Mouse (Mus musculus) forebrain, embryonic 10.5 days (tissue): ENCODE data around the gene Pprc1. TPM values are rescaled to one million over a fixed set of nuclear protein-coding genes. Genes with fewer than 3 reads are reported as not detected.

Source experiments
- DNase-seq: peaks from one replicate; pipeline ENCODE4 v3.0.0-alpha.2; 2017; ENCODE audit warnings: low spot score; ENCODE audit errors: extremely low spot score
- H3K27ac ChIP-seq: fragments of 300-500 bp; sonication (generic); 2 replicates; pipeline ENCODE4 v1.5.1; 2016; ENCODE audit warnings: mild to moderate bottlenecking
- H3K27me3 ChIP-seq: fragments of 300-500 bp; sonication (generic); 2 replicates; pipeline ENCODE4 v1.6.1; 2016; ENCODE audit warnings: mild to moderate bottlenecking; ENCODE audit not compliant: poor library complexity, severe bottlenecking
- H3K36me3 ChIP-seq: fragments of 300-500 bp; sonication (generic); replicated peaks from 2 replicates; pipeline ENCODE4 v1.6.1; 2016; ENCODE audit warnings: mild to moderate bottlenecking, moderate library complexity
- H3K4me1 ChIP-seq: fragments of 300-500 bp; sonication (generic); 2 replicates; pipeline ENCODE4 v1.6.1; 2016
- H3K4me3 ChIP-seq: fragments of 300-500 bp; sonication (generic); 2 replicates; pipeline ENCODE4 v1.5.1; 2016; ENCODE audit warnings: mild to moderate bottlenecking, moderate library complexity
- H3K9me3 ChIP-seq: fragments of 300-500 bp; sonication (generic); 2 replicates; pipeline ENCODE4 v1.6.1; 2016; ENCODE audit warnings: mild to moderate bottlenecking, moderate library complexity
- WGBS: fragments of 180-500 bp; shearing (Covaris S2); methylation state at CpG from one replicate; pipeline ENCODE4 v1.1.7; 2016; 5-methylcytosine and 5-hydroxymethylcytosine counted together
- polyA plus RNA-seq: library from polyadenylated mRNA; unstranded; fragments of >200 nt; fragmentation: Nextera tagmentation; extraction: Ambion mirVana; gene quantifications from 2 replicates; pipeline ENCODE4 v1.2.1, GENCODE M21; 2016

The Pprc1 gene
- polyA plus RNA-seq: 57.5 and 61.9 TPM in 2 replicates

GRCm38 (mm10) chr19:46044271-46044992, at the start of gene Pprc1:
Pprc1 (plus strand) TSS chr19:46044886.
- WGBS: under 1% methylated on average over 34 of the region's 34 CpGs
- peak within 1 kb of the TSS; percentile 97 for H3K27ac ChIP-seq
- no peaks in the 10 kb centered on the region for H3K9me3 ChIP-seq
- H3K36me3 ChIP-seq: no peaks in the 10 kb centered on the region
- H3K4me1 ChIP-seq: peaks cover 83% of the 10 kb centered on the region
- peak within 1 kb of the TSS; percentile 97 for H3K4me3 ChIP-seq
- H3K27me3 ChIP-seq: no peaks in the 10 kb centered on the region
- DNase-seq: no peak

DNA sequence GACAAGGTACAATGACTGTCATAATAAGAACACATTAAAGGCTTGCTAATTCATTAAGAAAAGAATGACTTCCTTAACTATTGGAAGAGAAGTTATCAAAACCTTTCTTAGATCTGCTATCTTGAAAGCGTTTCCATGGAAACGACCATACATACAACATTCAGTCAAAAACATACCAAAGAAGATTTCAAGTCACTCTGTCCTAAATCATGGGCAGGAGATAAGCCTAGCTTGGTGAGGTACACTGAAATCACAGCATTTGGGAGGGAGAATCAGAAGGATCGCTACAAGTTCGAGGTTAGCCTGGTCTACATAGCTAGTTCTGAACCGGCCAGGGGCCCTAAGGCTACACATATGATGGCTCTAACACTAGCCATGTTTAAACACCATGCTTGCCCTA, 47.3 kb upstream of the Pprc1 start:
- no peak for DNase-seq
- Histone ChIP-seq H3K27me3 (no peaks in the 10 kb centered on the region), H3K36me3 (peaks cover 21% of the 10 kb centered on the region), H3K4me3 (peak overlapping the region; percentile 74), H3K4me1 (peaks cover 19% of the 10 kb centered on the region), H3K27ac (peak overlapping the region; percentile 95), H3K9me3 (peaks cover 15% of the 10 kb centered on the region)
- WGBS: 71% methylated on average over 5 of the region's 5 CpGs

GRCm38 (mm10) chr19:45997785-45998693, 46.6 kb upstream of the Pprc1 start, which contains the start of gene Armh3:
Armh3 (minus strand) TSS chr19:45998488.
- H3K36me3 ChIP-seq: peaks cover 21% of the 10 kb centered on the region
- no peaks in the 10 kb centered on the region for H3K27me3 ChIP-seq
- H3K4me1 ChIP-seq: peaks cover 19% of the 10 kb centered on the region
- H3K27ac ChIP-seq: peak within 1 kb of the TSS; percentile 95
- H3K9me3 ChIP-seq: peaks cover 15% of the 10 kb centered on the region
- 2% methylated on average over 76 of the region's 76 CpGs for WGBS
- peak; percentile 96 for DNase-seq
- peak within 1 kb of the TSS; percentile 74 for H3K4me3 ChIP-seq

GRCm38 (mm10) chr19:45998694-45999217, 45.9 kb upstream of the Pprc1 start:
- peak overlapping the region; percentile 95; the same call in 1 of the 2 replicates for H3K27ac ChIP-seq
- peaks cover 4% of the 10 kb centered on the region for H3K27me3 ChIP-seq
- peak overlapping the region; percentile 74 for H3K4me3 ChIP-seq
- H3K4me1 ChIP-seq: peaks cover 26% of the 10 kb centered on the region
- no peak for DNase-seq
- H3K9me3 ChIP-seq: peaks cover 15% of the 10 kb centered on the region
- peaks cover 21% of the 10 kb centered on the region for H3K36me3 ChIP-seq
- 10% methylated on average over 8 of the region's 8 CpGs for WGBS

- Histone ChIP-seq H3K4me1 (peaks cover 33% of the 10 kb centered on the region), H3K9me3 (peaks cover 9% of the 10 kb centered on the region), H3K4me3 (no peak overlapping the region), H3K27ac (no peak overlapping the region), H3K36me3 (peaks cover 15% of the 10 kb centered on the region), H3K27me3 (peaks cover 10% of the 10 kb centered on the region)
- DNase-seq: no peak
- WGBS: 70% methylated on average over 1 of the region's 1 CpGs
These were observed 45.3 kb upstream of the Pprc1 start for GRCm38 (mm10) chr19:45999378-45999777.

DNA sequence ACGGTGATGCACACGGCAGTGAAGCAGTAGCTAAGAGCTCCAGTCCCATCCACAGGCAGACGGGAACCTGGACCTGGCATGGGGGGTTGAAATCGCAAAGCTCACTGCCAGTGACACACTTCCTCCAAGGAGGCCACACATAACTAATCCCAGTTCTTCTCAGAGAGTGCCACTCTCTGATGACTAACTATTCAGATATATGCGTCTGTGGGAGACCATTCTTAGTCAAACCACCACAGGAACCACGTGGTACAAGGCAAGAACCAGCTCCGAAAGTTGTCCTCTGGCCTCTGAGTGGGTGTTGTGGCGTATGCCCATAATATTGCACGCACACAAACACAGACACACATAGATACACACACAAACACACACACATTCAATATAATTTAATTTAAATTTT, 42.4 kb upstream of the Pprc1 start:
- H3K4me3 ChIP-seq: no peak overlapping the region
- DNase-seq: no peak
- no peak overlapping the region for H3K27ac ChIP-seq
- no peaks in the 10 kb centered on the region for H3K9me3 ChIP-seq
- 86% methylated on average over 9 of the region's 9 CpGs for WGBS
- H3K36me3 ChIP-seq: no peaks in the 10 kb centered on the region
- peaks cover 39% of the 10 kb centered on the region for H3K4me1 ChIP-seq
- H3K27me3 ChIP-seq: peaks cover 25% of the 10 kb centered on the region

- peak; percentile 70 for DNase-seq
- 1% methylated on average over 70 of the region's 70 CpGs for WGBS
- H3K27me3 ChIP-seq: peaks cover 25% of the 10 kb centered on the region
- H3K27ac ChIP-seq: peak within 1 kb of the TSS; percentile 83
- H3K4me3 ChIP-seq: peak within 1 kb of the TSS; percentile 76
- H3K36me3 ChIP-seq: no peaks in the 10 kb centered on the region; the same call in 1 of the 2 replicates
- H3K9me3 ChIP-seq: no peaks in the 10 kb centered on the region
- peaks cover 32% of the 10 kb centered on the region for H3K4me1 ChIP-seq
These were observed 41.1 kb upstream of the Pprc1 start, which contains the start of gene Hps6 for GRCm38 (mm10) chr19:46003371-46004226. Hps6 (plus strand) TSS chr19:46003508.

- no peak overlapping the region for H3K27ac ChIP-seq
- no peak for DNase-seq
- H3K9me3 ChIP-seq: no peaks in the 10 kb centered on the region
- WGBS: 69% methylated on average over 17 of the region's 17 CpGs
- H3K36me3 ChIP-seq: no peaks in the 10 kb centered on the region; the same call in 1 of the 2 replicates
- H3K4me1 ChIP-seq: peaks cover 26% of the 10 kb centered on the region
- H3K27me3 ChIP-seq: peaks cover 25% of the 10 kb centered on the region
- no peak overlapping the region for H3K4me3 ChIP-seq
These were observed 39.7 kb upstream of the Pprc1 start for GRCm38 (mm10) chr19:46004814-46005466.

GRCm38 (mm10) chr19:46005680-46006079, 39.0 kb upstream of the Pprc1 start:
- Histone ChIP-seq H3K36me3 (no peaks in the 10 kb centered on the region; the same call in 1 of the 2 replicates), H3K9me3 (peaks cover under 1% of the 10 kb centered on the region; the same call in 1 of the 2 replicates), H3K4me3 (no peak overlapping the region), H3K4me1 (peaks cover 26% of the 10 kb centered on the region), H3K27me3 (peaks cover 25% of the 10 kb centered on the region), H3K27ac (no peak overlapping the region)
- no peak for DNase-seq
- WGBS: 85% methylated on average over 7 of the region's 7 CpGs

- Histone ChIP-seq H3K36me3 (no peaks in the 10 kb centered on the region), H3K27me3 (no peaks in the 10 kb centered on the region), H3K27ac (no peak overlapping the region), H3K4me1 (no peaks in the 10 kb centered on the region), H3K4me3 (no peak overlapping the region), H3K9me3 (peaks cover 5% of the 10 kb centered on the region; the same call in 1 of the 2 replicates)
- WGBS: 44% methylated on average over 12 of the region's 12 CpGs
- peak; percentile 88 for DNase-seq
These were observed 30.0 kb upstream of the Pprc1 start for GRCm38 (mm10) chr19:46014572-46015178.

DNA sequence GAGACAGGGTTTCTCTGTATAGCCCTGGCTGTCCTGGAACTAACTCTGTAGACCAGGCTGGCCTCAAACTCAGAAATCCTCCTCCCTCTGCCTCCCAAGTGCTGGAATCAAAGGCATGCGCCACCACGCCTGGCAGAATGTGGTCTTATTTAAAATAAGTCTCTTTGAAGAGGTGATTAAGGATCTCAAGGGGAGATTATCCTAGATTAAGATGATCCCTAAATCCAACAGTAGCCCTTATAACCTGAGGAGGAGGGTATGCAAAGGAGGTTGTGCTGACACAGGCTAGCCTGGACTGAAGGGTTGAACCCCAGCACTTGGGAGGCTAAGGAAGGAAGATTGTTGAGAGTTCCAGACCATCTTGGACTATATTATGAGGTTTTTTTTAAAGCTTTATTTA, 28.7 kb upstream of the Pprc1 start:
- H3K4me1 ChIP-seq: no peaks in the 10 kb centered on the region
- 79% methylated on average over 2 of the region's 2 CpGs for WGBS
- no peak overlapping the region for H3K4me3 ChIP-seq
- no peak for DNase-seq
- H3K36me3 ChIP-seq: no peaks in the 10 kb centered on the region
- peaks cover 1% of the 10 kb centered on the region; the same call in 1 of the 2 replicates for H3K9me3 ChIP-seq
- H3K27ac ChIP-seq: no peak overlapping the region
- no peaks in the 10 kb centered on the region for H3K27me3 ChIP-seq
